Mouse (Mus musculus) lung, adult 2 months (tissue): ENCODE results near the gene Hipk1.

ENCODE experiments used
- CTCF ChIP-seq: fragments of 200-500 bp; IDR thresholded peaks from 2 replicates; pipeline ENCODE4 v1.5.1; 2011; ENCODE audit warnings: mild to moderate bottlenecking, low read length, control low read depth; ENCODE audit not compliant: insufficient read depth
- POLR2A ChIP-seq: fragments of 200-500 bp; IDR thresholded peaks from 2 replicates; pipeline ENCODE4 v1.6.1; 2011; ENCODE audit warnings: low read depth, mild to moderate bottlenecking, control low read depth, low read length, borderline replicate concordance; ENCODE audit errors: extremely low read depth

- TF ChIP-seq POLR2A (no peak), CTCF (no peak)
Measured at GRCm38 (mm10) chr3:103695556-103695955, 95.8 kb downstream of the Hipk1 start.
